Mouse (Mus musculus) brain, embryonic 14.5 days (tissue): ENCODE results near the gene Hoxb3.

Experiments
- CTCF ChIP-seq: fragments of 200-500 bp; IDR thresholded peaks from 2 replicates; pipeline ENCODE4 v1.5.1; 2012; ENCODE audit warnings: inconsistent platforms, mild to moderate bottlenecking, moderate library complexity, borderline replicate concordance; ENCODE audit not compliant: insufficient read depth, insufficient read length; ENCODE audit errors: extremely low read depth
- POLR2A ChIP-seq: fragments of 200-500 bp; IDR thresholded peaks from 2 replicates; pipeline ENCODE4 v1.6.1; 2012; ENCODE audit warnings: mild to moderate bottlenecking, inconsistent platforms, borderline replicate concordance; ENCODE audit not compliant: poor library complexity, insufficient read depth, insufficient read length, severe bottlenecking; ENCODE audit errors: extremely low read depth

GRCm38 (mm10) chr11:96300354-96301063, 22.6 kb upstream of the Hoxb3 start:
- TF ChIP-seq CTCF (no peak), POLR2A (no peak)
